Mouse (Mus musculus) kidney, embryonic 16.5 days (tissue): Measurements from ENCODE around the gene Tmem178. TPM values are rescaled to one million over a fixed set of nuclear protein-coding genes. Genes with fewer than 3 reads are reported as not detected.

Source experiments
- ATAC-seq: fragments of 200-750 bp; cut with Nextera tagmentation; 2 replicates; pipeline ENCODE4 v1.8.0; 2017; ENCODE audit warnings: moderate TSS enrichment; ENCODE audit not compliant: low FRiP score, low TSS enrichment
- H3K27ac ChIP-seq: fragments of 300-500 bp; sonication (generic); 2 replicates; pipeline ENCODE4 v1.5.1; 2014; ENCODE audit warnings: low read length
- H3K27me3 ChIP-seq: fragments of 300-500 bp; sonication (generic); 2 replicates; pipeline ENCODE4 v1.6.1; 2014; ENCODE audit warnings: low read length, control low read depth, mixed read lengths; ENCODE audit not compliant: insufficient read depth
- H3K36me3 ChIP-seq: fragments of 300-500 bp; sonication (generic); 2 replicates; pipeline ENCODE4 v1.6.1; 2014; ENCODE audit warnings: low read length, control low read depth, mixed read lengths; ENCODE audit not compliant: insufficient read depth
- H3K4me1 ChIP-seq: fragments of 300-500 bp; sonication (generic); 2 replicates; pipeline ENCODE4 v1.6.1; 2014; ENCODE audit warnings: low read length, control low read depth, mixed read lengths; ENCODE audit not compliant: insufficient read depth
- H3K4me2 ChIP-seq: fragments of 300-500 bp; sonication (generic); replicated peaks from 2 replicates; pipeline ENCODE4 v1.6.1; 2014; ENCODE audit warnings: low read depth, low read length
- H3K4me3 ChIP-seq: fragments of 300-500 bp; sonication (generic); 2 replicates; pipeline ENCODE4 v1.5.1; 2014; ENCODE audit warnings: mild to moderate bottlenecking, low read length
- H3K9ac ChIP-seq: fragments of 300-500 bp; sonication (generic); replicated peaks from 2 replicates; pipeline ENCODE4 v1.6.1; 2014; ENCODE audit warnings: low read length
- H3K9me3 ChIP-seq: fragments of 300-500 bp; sonication (generic); 2 replicates; pipeline ENCODE4 v1.6.1; 2016; ENCODE audit warnings: low read length, control low read depth
- WGBS: fragments of 180-500 bp; shearing (Covaris S2); extraction: QIAGEN DNeasy Blood & Tissue Kit; methylation state at CpG from one replicate; pipeline ENCODE4 v1.1.7; 2014; 5-methylcytosine and 5-hydroxymethylcytosine counted together
- polyA plus RNA-seq: library from polyadenylated mRNA; unstranded; fragments of >200 nt; fragmentation: Nextera tagmentation; extraction: Ambion mirVana; gene quantifications from 2 replicates; pipeline ENCODE4 v1.2.1, GENCODE M21; 2015

The Tmem178 gene
- polyA plus RNA-seq, 1 experiment from 2014 or later = 16.8 TPM

GRCm38 (mm10) chr17:80919261-80919660 lies 25.2 kb upstream of the Tmem178 start:
- no peak for ATAC-seq
- Histone ChIP-seq H3K36me3 (no peaks in the 10 kb centered on the region), H3K4me1 (0 out of 2 replicates have a peak, but pooled peaks cover 3% of the 10 kb centered on the region), H3K4me3 (no peak overlapping the region), H3K27me3 (no peaks in the 10 kb centered on the region), H3K9ac (no peak overlapping the region), H3K27ac (no peak overlapping the region), H3K9me3 (no peaks in the 10 kb centered on the region), H3K4me2 (no peak overlapping the region)

GRCm38 (mm10) chr17:80921286-80922134 lies 22.9 kb upstream of the Tmem178 start:
- Histone ChIP-seq H3K36me3 (no peaks in the 10 kb centered on the region), H3K9me3 (peaks cover 6% of the 10 kb centered on the region; the same call in 1 of the 2 replicates), H3K4me3 (no peak overlapping the region), H3K4me2 (no peak overlapping the region), H3K4me1 (0 out of 2 replicates have a peak, but pooled peaks cover 3% of the 10 kb centered on the region), H3K9ac (no peak overlapping the region), H3K27ac (no peak overlapping the region), H3K27me3 (no peaks in the 10 kb centered on the region)
- WGBS = 82% methylated on average over 10 of the region's 10 CpGs
- ATAC-seq = no peak

- Histone ChIP-seq H3K36me3 (no peaks in the 10 kb centered on the region), H3K27ac (no peak overlapping the region), H3K4me3 (no peak overlapping the region), H3K27me3 (no peaks in the 10 kb centered on the region), H3K9ac (no peak overlapping the region), H3K4me2 (no peak overlapping the region), H3K4me1 (no peaks in the 10 kb centered on the region), H3K9me3 (peaks cover 6% of the 10 kb centered on the region; the same call in 1 of the 2 replicates)
- 83% methylated on average over 3 of the region's 3 CpGs for WGBS
- no peak for ATAC-seq
Measured at GRCm38 (mm10) chr17:80925554-80925953, 18.9 kb upstream of the Tmem178 start.

GRCm38 (mm10) chr17:80927151-80927550 lies 17.3 kb upstream of the Tmem178 start:
- WGBS = 92% methylated on average over 2 of the region's 2 CpGs
- no peaks in the 10 kb centered on the region for H3K36me3 ChIP-seq
- H3K9ac ChIP-seq = no peak overlapping the region
- no peaks in the 10 kb centered on the region for H3K27me3 ChIP-seq
- no peak overlapping the region for H3K4me2 ChIP-seq
- H3K9me3 ChIP-seq = peaks cover 6% of the 10 kb centered on the region; the same call in 1 of the 2 replicates
- H3K4me1 ChIP-seq = no peaks in the 10 kb centered on the region
- H3K27ac ChIP-seq = no peak overlapping the region
- ATAC-seq = no peak
- H3K4me3 ChIP-seq = no peak overlapping the region

- Histone ChIP-seq H3K4me3 (no peak overlapping the region), H3K36me3 (no peaks in the 10 kb centered on the region), H3K4me1 (0 out of 2 replicates have a peak, but pooled peaks cover 2% of the 10 kb centered on the region), H3K9ac (no peak overlapping the region), H3K27ac (no peak overlapping the region), H3K9me3 (no peaks in the 10 kb centered on the region), H3K27me3 (no peaks in the 10 kb centered on the region), H3K4me2 (no peak overlapping the region)
- no peak for ATAC-seq
- 87% methylated on average over 3 of the region's 3 CpGs for WGBS
Measured at GRCm38 (mm10) chr17:80932716-80933115, 11.7 kb upstream of the Tmem178 start.

GRCm38 (mm10) chr17:80933401-80934029 lies 10.9 kb upstream of the Tmem178 start:
- Histone ChIP-seq H3K27ac (no peak overlapping the region), H3K27me3 (no peaks in the 10 kb centered on the region), H3K4me1 (0 out of 2 replicates have a peak, but pooled peaks cover 2% of the 10 kb centered on the region), H3K4me2 (no peak overlapping the region), H3K4me3 (no peak overlapping the region), H3K9me3 (no peaks in the 10 kb centered on the region), H3K36me3 (no peaks in the 10 kb centered on the region), H3K9ac (no peak overlapping the region)
- no peak for ATAC-seq
- 82% methylated on average over 11 of the region's 11 CpGs for WGBS

- peak; percentile 89 for ATAC-seq
- Histone ChIP-seq H3K4me2 (no peak overlapping the region), H3K9me3 (no peaks in the 10 kb centered on the region), H3K27me3 (no peaks in the 10 kb centered on the region), H3K27ac (no peak overlapping the region), H3K9ac (no peak overlapping the region), H3K4me1 (0 out of 2 replicates have a peak, but pooled peaks cover 2% of the 10 kb centered on the region), H3K4me3 (no peak overlapping the region), H3K36me3 (no peaks in the 10 kb centered on the region)
- WGBS = 21% methylated on average over 10 of the region's 10 CpGs
Measured at GRCm38 (mm10) chr17:80935807-80936519, 8.5 kb upstream of the Tmem178 start.

GRCm38 (mm10) chr17:80936521-80936920 lies 7.9 kb upstream of the Tmem178 start:
- Histone ChIP-seq H3K27me3 (no peaks in the 10 kb centered on the region), H3K27ac (no peak overlapping the region), H3K4me2 (no peak overlapping the region), H3K4me1 (0 out of 2 replicates have a peak, but pooled peaks cover 2% of the 10 kb centered on the region), H3K36me3 (no peaks in the 10 kb centered on the region), H3K9ac (no peak overlapping the region), H3K4me3 (no peak overlapping the region), H3K9me3 (no peaks in the 10 kb centered on the region)
- peak; percentile 33; the same call in 1 of the 2 replicates for ATAC-seq
- WGBS = 36% methylated on average over 5 of the region's 5 CpGs

GRCm38 (mm10) chr17:80939833-80940232 lies 4.6 kb upstream of the Tmem178 start:
- Histone ChIP-seq H3K4me2 (no peak overlapping the region), H3K27me3 (peaks cover 24% of the 10 kb centered on the region), H3K9me3 (no peaks in the 10 kb centered on the region), H3K36me3 (no peaks in the 10 kb centered on the region), H3K4me1 (0 out of 2 replicates have a peak, but pooled peaks cover 7% of the 10 kb centered on the region), H3K4me3 (no peak overlapping the region), H3K27ac (no peak overlapping the region), H3K9ac (no peak overlapping the region)
- WGBS = 82% methylated on average over 7 of the region's 7 CpGs
- ATAC-seq = no peak
